Mouse (Mus musculus) CH12.LX (cell line): Measurements from ENCODE around the gene Arl4c. TPM values are rescaled to one million over a fixed set of nuclear protein-coding genes. Genes with fewer than 3 reads are reported as not detected.

Experiments used
- DNase-seq: peaks from one replicate; pipeline ENCODE4 v3.0.0-alpha.2; 2013; ENCODE audit errors: extremely low read depth
- H3K27ac ChIP-seq: 2 replicates; pipeline ENCODE4 v1.5.1; 2012; ENCODE audit warnings: low read depth, mild to moderate bottlenecking, control low read depth, moderate library complexity; ENCODE audit not compliant: insufficient read depth
- H3K27me3 ChIP-seq: replicated peaks from 2 replicates; pipeline ENCODE3; 2012; ENCODE audit warnings: inconsistent platforms
- H3K36me3 ChIP-seq, 2 experiments: replicated peaks in 1 of 2; 2 replicates each; pipeline versions ENCODE3 to v1.6.1; 2012; ENCODE audit warnings: inconsistent platforms in 1 of 2, low read length in 1 of 2, mild to moderate bottlenecking in 1 of 2, mixed read lengths in 1 of 2, moderate library complexity in 1 of 2; ENCODE audit not compliant: control insufficient read depth in 1 of 2, insufficient read depth in 1 of 2
- H3K4me1 ChIP-seq, 2 experiments: 2 replicates each; pipeline ENCODE4 v1.6.1; 2012; ENCODE audit warnings: inconsistent platforms in 1 of 2, moderate library complexity in 1 of 2; ENCODE audit not compliant: insufficient read depth in 2 of 2, control insufficient read depth in 1 of 2
- H3K4me2 ChIP-seq: 2 replicates; pipeline ENCODE4 v1.6.1; 2012; ENCODE audit warnings: low read depth, mild to moderate bottlenecking, control low read depth; ENCODE audit not compliant: poor library complexity, insufficient read depth, severe bottlenecking
- H3K4me3 ChIP-seq, 3 experiments: fragments of 150-350 bp in 1 of 3; sonication (generic) in 1 of 3; replicated peaks in 1 of 3; 2 replicates each; pipeline versions ENCODE3 to v1.5.1; 2011 to 2012; ENCODE audit warnings: low read depth in 2 of 3, low read length in 2 of 3, mild to moderate bottlenecking in 2 of 3, moderate library complexity in 2 of 3, control low read depth in 1 of 3, improper control_type of control experiment in 1 of 3, inconsistent platforms in 1 of 3, mixed read lengths in 1 of 3; ENCODE audit not compliant: poor library complexity in 1 of 3
- H3K79me2 ChIP-seq: replicated peaks from 2 replicates; pipeline ENCODE4 v1.6.1; 2012; ENCODE audit warnings: mild to moderate bottlenecking, moderate library complexity; ENCODE audit not compliant: control insufficient read depth, poor library complexity, insufficient read depth, severe bottlenecking; ENCODE audit errors: extremely low read depth
- H3K9ac ChIP-seq: 2 replicates; pipeline ENCODE4 v1.6.1; 2012; ENCODE audit warnings: low read depth, mild to moderate bottlenecking, control low read depth, moderate library complexity; ENCODE audit not compliant: insufficient read depth
- H3K9me3 ChIP-seq: replicated peaks from 2 replicates; pipeline ENCODE3; 2012; ENCODE audit warnings: low read length, inconsistent platforms, mixed read lengths
- CHD1 ChIP-seq: IDR thresholded peaks from 2 replicates; pipeline ENCODE4 v1.6.1; 2012; ENCODE audit warnings: low read depth, low read length, improper control_type of control experiment, inconsistent platforms
- CHD2 ChIP-seq: IDR thresholded peaks from 2 replicates; pipeline ENCODE4 v1.6.1; 2011; ENCODE audit warnings: low read length, improper control_type of control experiment
- E2F4 ChIP-seq: IDR thresholded peaks from 2 replicates; pipeline ENCODE4 v1.6.1; 2011; ENCODE audit warnings: low read depth, low read length, improper control_type of control experiment; ENCODE audit not compliant: insufficient replicate concordance
- EP300 ChIP-seq: IDR thresholded peaks from 2 replicates; pipeline ENCODE4 v1.6.1; 2011; ENCODE audit warnings: low read length, improper control_type of control experiment
- ETS1 ChIP-seq: conservative IDR thresholded peaks from 2 replicates; pipeline ENCODE4 v1.6.1; 2012; ENCODE audit warnings: low read depth, mild to moderate bottlenecking, inconsistent platforms, low read length, improper control_type of control experiment, moderate library complexity
- GABPA ChIP-seq: IDR thresholded peaks from 2 replicates; pipeline ENCODE4 v1.6.1; 2012; ENCODE audit warnings: low read depth, low read length, improper control_type of control experiment, inconsistent platforms; ENCODE audit not compliant: insufficient replicate concordance
- KAT2A ChIP-seq: IDR thresholded peaks from 2 replicates; pipeline ENCODE4 v1.6.1; 2012; ENCODE audit warnings: low read length, improper control_type of control experiment, inconsistent platforms; ENCODE audit not compliant: insufficient replicate concordance
- MAX ChIP-seq: IDR thresholded peaks from 2 replicates; pipeline ENCODE4 v1.6.1; 2011; ENCODE audit warnings: low read length, improper control_type of control experiment
- MXI1 ChIP-seq: IDR thresholded peaks from 2 replicates; pipeline ENCODE4 v1.6.1; 2011; ENCODE audit warnings: mild to moderate bottlenecking, low read depth, low read length, improper control_type of control experiment
- MYC ChIP-seq: IDR thresholded peaks from 2 replicates; pipeline ENCODE4 v1.6.1; 2011; ENCODE audit warnings: low read depth, mild to moderate bottlenecking, improper control_type of control experiment, low read length
- NRF1 ChIP-seq: IDR thresholded peaks from 2 replicates; pipeline ENCODE4 v1.6.1; 2014; ENCODE audit warnings: low read depth, mild to moderate bottlenecking, inconsistent platforms, low read length, improper control_type of control experiment, moderate library complexity
- PAX5 ChIP-seq: IDR thresholded peaks from 2 replicates; pipeline ENCODE4 v1.6.1; 2012; ENCODE audit warnings: low read length, inconsistent platforms, mixed read lengths
- RCOR1 ChIP-seq: conservative IDR thresholded peaks from 2 replicates; pipeline ENCODE4 v1.6.1; 2012; ENCODE audit warnings: low read depth, mild to moderate bottlenecking, inconsistent platforms, low read length, improper control_type of control experiment
- SIN3A ChIP-seq: IDR thresholded peaks from 2 replicates; pipeline ENCODE4 v1.6.1; 2012; ENCODE audit warnings: low read length, improper control_type of control experiment, inconsistent platforms
- TBP ChIP-seq: conservative IDR thresholded peaks from 2 replicates; pipeline ENCODE4 v1.6.1; 2011; ENCODE audit warnings: low read depth, low read length, improper control_type of control experiment
- TCF12 ChIP-seq: IDR thresholded peaks from 2 replicates; pipeline ENCODE4 v1.6.1; 2014; ENCODE audit warnings: low read depth, mild to moderate bottlenecking, inconsistent platforms, low read length, improper control_type of control experiment
- USF1 ChIP-seq: IDR thresholded peaks from 2 replicates; pipeline ENCODE4 v1.6.1; 2014; ENCODE audit warnings: low read depth, mild to moderate bottlenecking, inconsistent platforms, low read length, improper control_type of control experiment
- USF2 ChIP-seq: conservative IDR thresholded peaks from 2 replicates; pipeline ENCODE4 v1.6.1; 2011; ENCODE audit warnings: low read depth, low read length, improper control_type of control experiment
- ZC3H11A ChIP-seq: IDR thresholded peaks from 2 replicates; pipeline ENCODE4 v1.6.1; 2012; ENCODE audit warnings: low read depth, mild to moderate bottlenecking, inconsistent platforms, low read length, improper control_type of control experiment
- dilution Hi-C: fragments of 300-500 bp; cut with MboI; formaldehyde crosslinking; loops from 2 replicates; pipeline ENCODE4 v1.14.3; 2020; ENCODE audit warnings: low sequenced_read_pairs; ENCODE audit not compliant: extremely low pct_unique_long_range_greater_than_20kb, extremely low pct_ligation_motif_present
- in situ Hi-C: fragments of 300-500 bp; cut with MboI; formaldehyde crosslinking; loops from 3 replicates; pipeline ENCODE4 v1.14.3; 2019; ENCODE audit warnings: low sequenced_read_pairs, low pct_ligation_motif_present, low pct_unique_long_range_greater_than_20kb, mixed read lengths
- polyA plus RNA-seq: library from polyadenylated mRNA; unstranded; fragments of >175 nt; gene quantifications from 2 replicates; pipeline ENCODE4 v1.2.1, GENCODE M21; 2012; ENCODE audit warnings: low read depth; ENCODE audit not compliant: insufficient read length
- total RNA-seq, 2 experiments: library from RNA; depleted of rRNA; stranded (reverse); fragments of 300-350 nt in 1 of 2; fragments of >200 nt in 1 of 2; gene quantifications; 2 replicates each; pipeline ENCODE4 v1.2.3; 2012 to 2014

Arl4c gene
- total and polyA plus RNA-seq, 3 experiments: 25.8 to 33.9 (median 31.6) TPM

DNA sequence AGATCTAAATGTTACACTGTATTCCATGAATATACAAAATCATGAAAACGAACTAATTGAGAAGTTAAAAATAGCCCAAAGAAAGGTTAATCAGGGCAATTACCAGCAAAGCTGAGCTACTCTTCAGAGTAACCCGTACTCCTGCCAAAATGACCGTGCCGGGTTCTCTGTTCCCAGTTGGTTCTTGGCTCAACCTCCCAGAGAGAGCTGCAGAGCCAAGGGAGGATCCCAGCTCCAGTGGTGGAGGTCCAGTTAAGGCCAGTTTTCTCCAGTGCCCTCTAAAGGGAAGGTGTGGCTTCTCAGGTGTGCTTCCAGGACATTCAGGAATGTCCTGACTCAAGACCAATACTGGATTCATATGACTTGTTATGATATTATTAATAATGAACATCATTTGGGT, 37.5 kb upstream of the Arl4c start:
- no peak for TF ChIP-seq ETS1
- no peak for TF ChIP-seq KAT2A
- TF ChIP-seq MAX: no peak
- no peak for TF ChIP-seq GABPA
- TF ChIP-seq CHD1: no peak
- no peak for TF ChIP-seq USF2
- no peak for TF ChIP-seq TBP
- no peak for TF ChIP-seq RCOR1
- TF ChIP-seq SIN3A: no peak
- no peak for TF ChIP-seq EP300
- no peak for TF ChIP-seq TCF12
- no peak for TF ChIP-seq MYC
- no peak for TF ChIP-seq CHD2
- no peak for TF ChIP-seq PAX5
- TF ChIP-seq USF1: no peak
- H3K9me3 ChIP-seq: peaks cover 61% of the 10 kb centered on the region
- no peaks in the 10 kb centered on the region for H3K36me3 ChIP-seq
- no peak overlapping the region for H3K9ac ChIP-seq
- dilution Hi-C loops (no loop called here), in situ Hi-C loops (loop anchor here (25.0 kb wide), 1 partner anchor 448 kb away; no protein-coding TSS in a partner anchor)
- H3K27me3 ChIP-seq: no peaks in the 10 kb centered on the region
- H3K4me1 ChIP-seq: no peaks in the 10 kb centered on the region
- no peak overlapping the region for H3K4me3 ChIP-seq
- H3K27ac ChIP-seq: no peak overlapping the region
- no peak for DNase-seq
- H3K79me2 ChIP-seq: no peaks in the 10 kb centered on the region
- no peak overlapping the region for H3K4me2 ChIP-seq

DNA sequence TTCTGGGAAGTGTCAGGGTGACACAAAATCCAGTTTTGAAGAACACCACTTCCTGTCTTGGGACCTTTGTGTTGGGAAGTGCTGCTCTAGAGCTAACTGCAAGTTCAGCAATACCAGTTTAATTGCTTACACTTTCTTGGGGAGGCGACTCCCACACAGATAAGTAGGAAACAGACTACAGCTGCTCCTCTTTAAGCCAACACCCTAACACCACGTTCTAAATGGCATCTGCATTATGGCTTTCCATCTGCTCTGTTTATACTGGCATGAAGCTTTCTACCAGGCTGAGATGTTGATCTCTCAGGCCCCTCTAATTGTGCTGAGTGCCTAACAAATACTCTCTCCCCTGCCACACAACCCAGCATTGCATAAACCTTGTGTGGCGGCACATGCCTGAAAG, 36.9 kb upstream of the Arl4c start:
- H3K9me3 ChIP-seq: peaks cover 57% of the 10 kb centered on the region
- no peaks in the 10 kb centered on the region for H3K4me1 ChIP-seq
- H3K4me2 ChIP-seq: no peak overlapping the region
- H3K4me3 ChIP-seq: no peak overlapping the region
- dilution Hi-C loops (no loop called here), in situ Hi-C loops (loop anchor here (25.0 kb wide), 1 partner anchor 448 kb away; no protein-coding TSS in a partner anchor)
- no peak overlapping the region for H3K27ac ChIP-seq
- no peaks in the 10 kb centered on the region for H3K36me3 ChIP-seq
- TF ChIP-seq SIN3A: no peak
- no peak for TF ChIP-seq ZC3H11A
- no peak for TF ChIP-seq MYC
- no peak for TF ChIP-seq E2F4
- no peak for TF ChIP-seq MXI1
- no peak for TF ChIP-seq NRF1
- no peaks in the 10 kb centered on the region for H3K79me2 ChIP-seq
- H3K27me3 ChIP-seq: no peaks in the 10 kb centered on the region
- DNase-seq: no peak
- H3K9ac ChIP-seq: no peak overlapping the region
